Mouse (Mus musculus) liver, embryonic 14.5 days (tissue): ENCODE data around the gene Spg11.

Experiments
- CTCF ChIP-seq: IDR thresholded peaks from 2 replicates; pipeline ENCODE4 v1.5.1; 2016; ENCODE audit warnings: antibody characterized with exemption, low read depth, control low read depth
- EP300 ChIP-seq: IDR thresholded peaks from 2 replicates; pipeline ENCODE4 v1.6.1; 2016; ENCODE audit warnings: antibody characterized with exemption, low read depth

GRCm38 (mm10) chr2:122155292-122155691, 37.1 kb upstream of the Spg11 start:
- no peak for TF ChIP-seq CTCF
- no peak for TF ChIP-seq EP300
